Mouse (Mus musculus) B cell, adult 2 months (primary cell): ENCODE results near the gene Afap1.

Source experiments
- DNase-seq, 2 experiments: peaks; one replicate each; pipeline ENCODE4 v3.0.0; 2022

Gene Afap1

GRCm38 (mm10) chr5:35893093-35893804, at the start of gene Afap1:
Gene Afap1, plus strand, starts transcription at chr5:35893319.
- peak; percentile 100 for DNase-seq

GRCm38 (mm10) chr5:35851485-35851884, 41.6 kb upstream of the Afap1 start:
- DNase-seq: no peak

- no peak for DNase-seq
These were observed 39.7 kb upstream of the Afap1 start for GRCm38 (mm10) chr5:35853463-35853862.

GRCm38 (mm10) chr5:35856245-35856644, 36.9 kb upstream of the Afap1 start:
- DNase-seq: no peak

GRCm38 (mm10) chr5:35858069-35858468, 35.0 kb upstream of the Afap1 start:
- peak; percentile 58 to 64 for DNase-seq

- no peak for DNase-seq
These were observed 31.7 kb upstream of the Afap1 start for GRCm38 (mm10) chr5:35861456-35861855.

- no peak for DNase-seq
These were observed 23.1 kb upstream of the Afap1 start for GRCm38 (mm10) chr5:35869973-35870372.

GRCm38 (mm10) chr5:35870408-35871012, 22.6 kb upstream of the Afap1 start:
- peak; percentile 69 to 70 for DNase-seq

GRCm38 (mm10) chr5:35873382-35873781, 19.7 kb upstream of the Afap1 start:
- DNase-seq: no peak

GRCm38 (mm10) chr5:35876236-35876635, 16.9 kb upstream of the Afap1 start:
- DNase-seq: no peak

- no peak for DNase-seq
These were observed 13.9 kb upstream of the Afap1 start for GRCm38 (mm10) chr5:35879199-35879598.

- no peak for DNase-seq
These were observed 10.7 kb upstream of the Afap1 start for GRCm38 (mm10) chr5:35882391-35882790.

GRCm38 (mm10) chr5:35884262-35884661, 8.9 kb upstream of the Afap1 start:
- DNase-seq: peak; percentile 41 to 45

- DNase-seq: no peak
These were observed 8.4 kb upstream of the Afap1 start for GRCm38 (mm10) chr5:35884689-35885088.

GRCm38 (mm10) chr5:35888959-35889358, 4.2 kb upstream of the Afap1 start:
- peak in 1 of 2 experiments; percentile 34 for DNase-seq

- no peak for DNase-seq
These were observed 3.5 kb upstream of the Afap1 start for GRCm38 (mm10) chr5:35889641-35890040.

GRCm38 (mm10) chr5:35890985-35891730, 2.0 kb upstream of the Afap1 start:
- no peak for DNase-seq

GRCm38 (mm10) chr5:35892363-35892762, 756 bp upstream of the Afap1 start:
- no peak for DNase-seq

GRCm38 (mm10) chr5:35893805-35894260, 714 bp downstream of the Afap1 start:
- DNase-seq: peak; percentile 61

- DNase-seq: no peak
These were observed 1.4 kb downstream of the Afap1 start for GRCm38 (mm10) chr5:35894295-35895047.

GRCm38 (mm10) chr5:35895926-35896325, 2.8 kb downstream of the Afap1 start:
- no peak for DNase-seq

- no peak for DNase-seq
These were observed 3.4 kb downstream of the Afap1 start for GRCm38 (mm10) chr5:35896556-35896955.

GRCm38 (mm10) chr5:35897147-35897546, 4.0 kb downstream of the Afap1 start:
- DNase-seq: no peak
